Mouse (Mus musculus): ENCODE measurements around the gene Hypk. TPM values are rescaled to one million over a fixed set of nuclear protein-coding genes. Genes with fewer than 3 reads are reported as not detected.

The Hypk gene
- total RNA-seq, 1 experiment from 2014 or later, result 42.9 TPM

DNA sequence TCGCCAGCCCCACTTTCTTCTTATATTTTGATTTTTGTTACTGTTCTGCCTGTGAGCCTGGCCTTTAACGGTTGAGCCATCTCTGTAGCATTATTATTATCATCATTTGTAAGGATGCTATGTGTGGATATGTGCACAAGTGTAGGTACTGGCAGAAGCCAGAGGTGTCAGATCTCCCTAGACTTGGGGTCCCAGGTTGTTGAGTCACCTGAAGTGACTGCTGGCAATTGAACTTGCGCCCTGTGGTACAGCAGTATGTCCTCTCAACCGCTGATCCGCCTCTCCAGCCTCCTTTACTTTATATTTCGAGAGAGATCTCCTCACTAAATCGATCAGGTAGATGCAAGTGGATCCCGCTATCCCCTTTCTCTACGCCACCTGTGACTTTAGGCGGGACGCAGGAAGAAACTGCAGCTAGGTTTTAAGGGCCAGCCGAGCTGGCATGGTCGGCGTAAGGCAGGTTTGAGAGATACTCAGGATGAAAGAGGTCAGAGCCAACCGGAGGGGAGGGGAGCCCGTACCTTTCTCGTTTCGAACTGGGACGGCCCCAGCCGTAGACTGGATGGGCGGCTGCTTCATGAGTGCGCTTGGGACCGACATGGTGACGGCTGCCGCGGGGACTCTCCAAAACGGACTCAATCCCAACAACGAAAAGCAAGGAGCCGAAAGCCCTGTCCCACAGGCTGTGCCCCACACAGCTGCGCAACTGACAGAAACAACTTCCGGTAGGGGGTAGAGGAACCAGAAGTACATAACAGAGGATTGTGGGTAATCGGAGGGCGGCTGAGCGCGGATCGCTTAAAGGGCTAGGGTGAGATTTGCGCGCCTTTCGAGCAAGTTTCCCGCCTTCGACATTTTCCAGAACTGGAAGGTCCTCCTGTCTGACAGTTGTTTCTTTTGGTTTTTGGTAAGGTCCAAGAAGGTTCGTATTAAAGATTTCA, 53.1 kb downstream of the Hypk start, which contains the start of the genes Mfap1a and Wdr76:
TSS of gene Mfap1a (minus strand) at position 724 of the 941 bp plus-strand sequence.
TSS of gene Wdr76 (plus strand) at position 782 of the 941 bp plus-strand sequence.
- DNase-seq, result peak; percentile 78

DNA sequence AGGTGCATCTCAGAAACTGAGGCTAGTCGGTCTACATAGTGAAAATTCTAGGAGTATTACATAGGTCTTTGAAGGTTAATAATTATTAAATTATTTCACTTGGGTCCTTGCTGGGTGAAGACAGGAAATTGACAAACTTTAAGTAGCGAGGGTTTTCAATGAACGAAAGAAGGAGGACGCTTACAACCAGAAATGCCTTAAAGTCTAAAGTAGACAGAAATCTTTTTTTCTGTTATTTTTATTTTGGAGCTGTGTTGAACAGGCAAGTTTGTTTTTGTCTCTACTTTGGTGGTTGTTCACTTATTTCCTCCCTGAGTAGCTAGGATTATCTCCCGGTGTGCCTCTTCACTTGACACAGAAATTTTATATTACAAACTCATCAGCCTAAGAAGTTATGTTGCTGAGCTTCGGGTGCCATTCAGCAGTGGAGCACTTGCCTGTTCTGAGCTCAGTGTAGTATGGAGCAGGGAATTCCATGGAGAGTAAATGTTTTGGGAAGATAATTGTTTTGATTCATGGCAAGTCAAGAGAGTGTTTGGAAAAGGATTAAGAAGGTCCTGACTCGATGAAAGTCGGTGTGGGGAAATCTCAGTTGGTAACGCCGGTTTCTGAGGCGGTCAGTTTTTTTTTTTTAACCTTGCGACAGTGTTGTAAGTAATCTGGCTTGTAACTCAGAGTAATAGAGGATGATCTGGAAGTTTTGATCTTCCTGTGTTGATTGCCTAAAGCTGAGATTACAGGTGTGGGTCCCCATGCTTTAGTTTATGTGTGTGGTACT, 54.3 kb downstream of the Hypk start:
- no peak for DNase-seq

GRCm38 (mm10) chr2:121507951-121508330, 54.9 kb downstream of the Hypk start:
- DNase-seq, result no peak

Small RNA genes lying within 50 kb of the gene (microRNA-seq; reads per million reads assigned to microRNA genes)
- gene Gm22953, result 0 reads per million in 2 experiments

Other genes with a start within 250 kb of the Hypk start
- gene Trp53bp1, start 181.9 kb upstream of the Hypk start, total RNA-seq (2021), result 82.8 and 89.4 TPM in 2 replicates
- 4.9 and 6.2 TPM in 2 replicates for gene Map1a, start 163.7 kb upstream of the Hypk start, total RNA-seq (2021)
- gene Ppip5k1, start 97.9 kb upstream of the Hypk start, total RNA-seq (2021), result 51.9 and 56.6 TPM in 2 replicates
- gene Ckmt1, start 95.6 kb upstream of the Hypk start, total RNA-seq (2021), result 6.3 and 8.9 TPM in 2 replicates
- gene Strc, start 66.1 kb upstream of the Hypk start, total RNA-seq (2021), result not detected in 2 replicates
- gene Pdia3, start 39.5 kb upstream of the Hypk start, total RNA-seq (2021), result 377 and 379 TPM in 2 replicates
- 2.3 and 4.0 TPM in 2 replicates for gene Catsper2, start 39.5 kb upstream of the Hypk start, total RNA-seq (2021)
- gene Ell3, start 9.0 kb upstream of the Hypk start, total RNA-seq (2021), result 0.49 TPM in 1 of 2 replicates, not detected in the other
- 351 and 386 TPM in 2 replicates for gene Serf2, start 4.1 kb upstream of the Hypk start, total RNA-seq (2021)
- gene Serinc4, start 3.5 kb downstream of the Hypk start, total RNA-seq (2021), result 0.30 TPM in 1 of 2 replicates, not detected in the other
- gene Mfap1b, start 20.8 kb downstream of the Hypk start, total RNA-seq (2021), result 34.5 and 40.5 TPM in 2 replicates
- 34.5 and 37.6 TPM in 2 replicates for gene Mfap1a, start 53.4 kb downstream of the Hypk start, total RNA-seq (2021)
- 6.7 and 7.2 TPM in 2 replicates for gene Wdr76, start 53.4 kb downstream of the Hypk start, total RNA-seq (2021)